Mouse (Mus musculus) mature B cell (primary cell): ENCODE results near the gene Lpcat3.
"Not testable (repeated sequence)": the region's sequence is repeated elsewhere in the genome, so short reads cannot be mapped to it uniquely, and the experiment has no call there.

Experiments
- in situ Hi-C: fragments of 300-500 bp; cut with MboI; formaldehyde crosslinking; loops from 2 replicates; pipeline ENCODE4 v1.14.3; 2019

Lpcat3 gene

DNA sequence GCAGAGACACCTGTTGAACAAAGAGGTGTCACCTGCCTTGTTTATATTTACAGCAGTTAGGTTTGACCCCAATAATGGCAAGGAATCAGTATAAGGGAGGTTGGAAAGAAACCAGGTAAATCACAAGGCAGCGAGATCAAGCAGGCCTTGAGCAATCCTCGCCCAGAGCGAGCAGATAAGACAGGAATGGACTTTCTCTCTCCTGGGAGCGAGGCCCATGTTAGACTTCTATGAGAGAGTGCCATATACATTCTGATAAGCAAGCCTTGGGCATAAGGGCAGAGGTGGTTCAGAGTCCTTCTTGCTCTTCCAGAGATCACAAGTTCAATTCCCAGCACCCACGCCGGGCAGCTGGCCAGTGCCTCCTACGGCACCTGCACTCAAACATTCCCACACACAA is 15.9 kb downstream of the Lpcat3 start:
- in situ Hi-C loops: no loop called here

DNA sequence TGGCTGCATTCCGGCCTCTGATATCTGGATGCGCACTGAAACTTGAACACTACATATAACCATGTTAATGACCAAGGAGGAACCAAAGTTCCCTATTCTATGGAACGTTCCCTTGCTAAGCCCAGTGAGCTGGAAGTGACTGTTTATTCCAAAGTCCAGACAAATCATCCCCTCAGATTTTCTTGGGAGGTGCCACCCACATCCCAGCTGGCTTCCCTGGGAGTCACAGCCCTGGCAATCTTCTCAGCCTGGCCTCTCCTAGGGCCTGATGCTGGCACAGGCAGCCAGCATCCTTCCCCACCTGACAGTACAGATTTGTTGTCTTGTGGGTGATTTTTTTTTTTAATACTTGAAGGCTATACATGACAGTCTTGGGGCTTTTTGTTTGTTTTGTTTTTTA is 16.7 kb downstream of the Lpcat3 start:
- in situ Hi-C loops: no loop called here

DNA sequence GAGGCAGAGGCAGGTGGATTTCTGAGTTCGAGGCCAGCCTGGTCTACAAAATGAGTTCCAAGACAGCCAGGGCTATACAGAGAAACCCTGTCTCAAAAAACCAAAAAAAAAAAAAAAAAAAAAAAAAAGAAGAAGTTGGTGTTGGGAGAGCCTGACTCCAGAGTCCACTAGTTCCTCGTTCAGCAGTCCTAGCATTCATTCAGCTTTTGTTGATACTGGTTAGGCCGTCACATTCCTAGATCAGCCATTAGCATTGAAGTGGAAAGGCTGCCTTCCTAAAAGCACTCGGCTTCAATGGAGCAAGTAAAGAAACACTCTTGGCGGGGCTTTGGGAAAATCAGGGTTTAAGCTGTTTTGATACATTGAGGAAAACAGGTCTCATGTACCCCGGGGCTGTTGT is 19.5 kb downstream of the Lpcat3 start:
- in situ Hi-C loops: not testable (repeated sequence)

DNA sequence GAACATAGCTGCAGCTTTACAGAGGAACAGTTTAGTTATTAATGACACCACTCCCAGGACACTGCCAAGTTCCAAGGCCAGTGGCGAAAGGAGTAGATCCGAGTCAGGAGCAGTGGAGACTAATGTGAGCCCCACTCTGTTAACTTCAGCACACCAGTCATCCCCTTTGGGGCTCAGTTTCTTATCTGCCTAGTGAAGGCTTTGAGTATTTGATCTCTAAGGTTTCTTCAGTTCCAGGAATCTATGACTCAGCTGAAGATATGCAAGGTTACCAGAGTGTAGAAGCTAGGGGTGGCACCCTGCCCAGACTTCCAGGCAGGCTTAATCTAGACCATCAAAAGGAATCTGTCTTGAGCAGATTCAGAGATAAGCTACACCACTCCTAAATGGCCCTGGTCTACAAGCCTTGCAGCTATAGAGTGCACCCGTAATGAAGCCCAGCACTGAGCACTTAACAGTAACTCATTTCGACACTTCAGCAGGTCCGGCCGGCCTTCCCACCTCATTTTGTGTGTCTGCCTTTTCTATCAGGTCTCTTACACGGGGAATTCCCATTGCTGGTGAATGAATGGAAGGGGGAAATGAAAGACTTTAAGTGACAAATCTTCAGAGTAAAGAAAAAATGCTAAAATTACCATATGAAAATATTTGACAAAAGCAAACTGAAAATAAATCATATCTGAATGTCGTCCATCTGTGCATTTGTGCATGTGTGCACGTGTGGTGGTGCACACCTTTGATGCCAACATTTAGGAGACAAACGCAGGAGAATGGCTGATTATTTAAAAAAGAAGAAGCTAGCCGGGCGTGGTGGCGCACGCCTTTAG is 21.0 kb downstream of the Lpcat3 start:
- in situ Hi-C loops: no loop called here

DNA sequence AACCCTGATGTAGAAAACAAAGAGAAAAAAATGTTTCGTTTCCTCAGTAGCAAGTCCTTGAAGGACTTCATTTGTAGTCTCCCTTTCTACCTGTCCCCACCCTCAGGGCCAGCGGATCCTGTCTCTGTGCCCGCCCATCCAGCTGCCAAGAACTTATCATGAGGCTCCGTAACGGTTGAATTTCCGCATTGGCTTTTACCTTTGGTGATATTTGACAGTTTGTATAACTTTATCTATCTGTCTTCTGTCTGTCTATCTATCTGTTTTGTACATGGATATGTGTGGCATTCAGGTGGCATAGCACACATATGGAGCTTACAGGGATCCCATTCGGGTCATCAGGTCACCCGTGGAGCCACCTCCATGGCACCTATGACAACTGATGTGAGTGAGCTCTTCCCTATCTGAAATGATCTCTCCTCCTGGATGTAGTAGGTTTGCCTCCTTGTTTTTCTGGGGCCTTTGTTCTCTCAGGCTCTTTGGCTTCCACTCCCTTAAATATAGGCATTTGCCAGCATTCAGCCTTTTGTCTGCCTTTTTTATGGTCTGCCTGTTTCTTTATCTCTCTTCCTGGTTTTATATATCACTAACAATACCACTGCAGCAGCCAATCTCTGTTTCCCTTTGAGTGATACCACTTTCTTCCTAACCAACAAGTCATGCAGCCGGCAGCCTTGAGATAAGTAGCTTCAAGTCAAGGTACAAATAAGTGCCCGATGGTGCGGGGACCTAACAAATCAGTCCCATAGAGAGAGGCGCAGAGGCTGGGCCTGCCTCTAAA is 23.0 kb downstream of the Lpcat3 start:
- in situ Hi-C loops: no loop called here

DNA sequence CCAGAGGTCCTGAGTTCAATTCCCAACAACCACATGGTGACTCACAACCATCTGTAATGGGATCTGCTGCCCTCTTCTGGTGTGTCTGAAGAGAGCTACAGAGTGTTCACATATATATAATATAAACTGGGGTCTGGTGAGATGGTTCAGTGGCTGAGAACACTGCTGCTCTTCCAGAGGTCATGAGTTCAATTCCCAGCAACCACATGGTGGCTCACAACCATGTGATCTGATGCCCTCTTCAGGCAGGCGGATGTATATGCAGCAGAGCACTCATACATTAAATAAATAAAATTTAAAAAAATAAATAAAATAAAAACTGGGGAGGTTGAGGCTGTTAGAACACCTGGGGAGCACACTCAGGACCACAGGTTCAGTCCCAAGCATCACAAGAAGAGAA is 23.8 kb downstream of the Lpcat3 start:
- in situ Hi-C loops: not testable (repeated sequence)

DNA sequence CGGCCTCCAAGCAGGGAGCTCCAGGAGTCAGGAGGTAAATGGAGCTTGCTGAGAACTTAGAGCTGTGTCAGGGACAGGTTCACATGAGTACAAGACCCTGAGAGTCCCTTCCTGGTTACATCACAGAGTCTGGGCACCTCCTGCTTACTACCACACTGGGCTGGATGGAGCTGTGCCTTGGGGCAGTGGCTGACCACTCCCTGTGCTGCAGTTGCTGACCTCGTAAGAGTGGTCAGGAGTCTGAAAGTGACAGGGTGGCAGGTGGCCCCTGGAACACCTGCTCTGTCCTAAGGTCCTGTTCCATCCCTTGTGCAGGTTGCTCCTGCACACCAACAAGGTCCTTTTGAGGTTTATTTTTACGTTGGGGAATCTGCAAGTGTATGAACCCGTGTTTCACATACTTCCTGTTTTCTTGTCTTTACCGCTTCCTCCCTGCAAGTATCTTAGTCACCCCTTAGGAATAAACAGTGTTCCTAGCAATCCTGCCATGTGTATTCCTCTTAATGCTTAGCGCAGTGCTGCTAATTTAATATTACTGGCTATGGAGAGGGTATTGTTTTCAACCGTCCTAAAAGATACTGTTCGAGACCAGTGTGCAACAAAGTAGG is 25.4 kb downstream of the Lpcat3 start:
- in situ Hi-C loops: no loop called here

DNA sequence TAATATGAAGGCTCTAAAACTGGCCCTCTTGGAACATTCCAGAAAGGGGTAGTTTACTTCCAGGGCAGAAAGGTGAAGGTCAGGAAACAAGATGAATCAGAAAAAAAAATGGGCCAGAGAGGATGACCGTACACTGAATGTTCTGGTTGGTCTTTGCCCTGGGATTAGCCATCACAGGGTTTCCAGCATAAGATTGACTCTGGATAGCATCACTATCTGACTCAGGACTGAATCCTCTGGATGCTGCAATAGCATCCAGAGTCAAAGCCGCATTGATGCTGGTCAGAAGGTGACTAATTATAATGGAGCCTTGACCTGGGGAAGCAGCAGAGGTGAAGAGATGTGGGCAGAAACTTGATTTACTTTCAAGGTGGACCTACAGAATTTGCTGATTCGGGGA is 26.2 kb downstream of the Lpcat3 start:
- in situ Hi-C loops: no loop called here

DNA sequence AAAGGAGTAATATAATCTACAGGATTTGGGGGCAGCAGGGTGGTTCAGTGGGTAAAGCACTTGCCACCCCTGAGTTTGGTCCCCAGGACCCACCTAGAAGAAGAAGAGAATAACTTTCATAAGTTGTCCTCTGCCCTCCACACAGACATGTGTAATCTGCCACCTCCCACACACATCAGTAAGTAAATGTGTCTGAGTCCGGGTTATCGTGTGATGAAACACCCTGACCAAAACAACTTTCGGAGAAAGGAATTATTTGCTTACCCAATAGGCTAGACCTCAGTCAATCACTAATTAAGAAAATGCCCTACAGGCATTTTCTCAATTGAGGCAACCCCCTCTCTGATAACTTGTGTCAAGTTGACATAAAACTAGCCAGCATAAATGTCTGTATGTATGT is 27.7 kb downstream of the Lpcat3 start:
- in situ Hi-C loops: no loop called here

DNA sequence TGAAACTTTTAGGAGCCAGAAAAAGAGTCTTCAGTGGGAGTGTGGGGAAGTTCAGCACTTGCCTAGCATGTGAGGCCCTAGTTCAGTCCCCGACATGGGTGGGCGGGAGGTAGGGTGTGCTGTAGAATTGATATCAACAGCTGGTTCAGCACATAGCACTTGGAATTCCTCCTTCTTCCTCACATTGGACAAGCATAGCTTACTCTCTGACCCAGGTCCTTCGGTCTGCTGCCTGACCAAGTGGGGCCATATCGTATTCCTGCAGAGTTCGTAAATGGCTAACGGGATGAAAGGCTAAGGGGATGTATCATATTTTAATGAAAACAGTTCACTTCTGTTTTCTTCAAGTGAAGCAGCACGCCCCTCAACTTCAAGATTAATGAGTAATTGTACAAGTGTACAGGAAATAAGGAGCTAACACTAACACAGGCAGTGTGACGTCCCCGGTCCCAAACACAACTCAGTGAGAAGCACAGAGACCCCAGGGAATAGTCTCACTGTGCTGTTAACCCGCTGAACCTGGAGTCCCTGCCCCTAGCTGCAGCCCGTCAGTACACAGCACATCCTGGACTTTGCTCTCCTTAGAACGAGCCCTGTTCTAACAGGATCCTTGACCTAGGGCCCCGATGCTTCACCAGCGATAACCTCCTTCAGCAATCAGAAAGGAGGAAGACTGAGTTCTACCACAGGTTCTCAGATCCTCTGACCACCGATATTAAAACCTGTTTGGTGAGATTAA is 30.6 kb downstream of the Lpcat3 start:
- in situ Hi-C loops: no loop called here

DNA sequence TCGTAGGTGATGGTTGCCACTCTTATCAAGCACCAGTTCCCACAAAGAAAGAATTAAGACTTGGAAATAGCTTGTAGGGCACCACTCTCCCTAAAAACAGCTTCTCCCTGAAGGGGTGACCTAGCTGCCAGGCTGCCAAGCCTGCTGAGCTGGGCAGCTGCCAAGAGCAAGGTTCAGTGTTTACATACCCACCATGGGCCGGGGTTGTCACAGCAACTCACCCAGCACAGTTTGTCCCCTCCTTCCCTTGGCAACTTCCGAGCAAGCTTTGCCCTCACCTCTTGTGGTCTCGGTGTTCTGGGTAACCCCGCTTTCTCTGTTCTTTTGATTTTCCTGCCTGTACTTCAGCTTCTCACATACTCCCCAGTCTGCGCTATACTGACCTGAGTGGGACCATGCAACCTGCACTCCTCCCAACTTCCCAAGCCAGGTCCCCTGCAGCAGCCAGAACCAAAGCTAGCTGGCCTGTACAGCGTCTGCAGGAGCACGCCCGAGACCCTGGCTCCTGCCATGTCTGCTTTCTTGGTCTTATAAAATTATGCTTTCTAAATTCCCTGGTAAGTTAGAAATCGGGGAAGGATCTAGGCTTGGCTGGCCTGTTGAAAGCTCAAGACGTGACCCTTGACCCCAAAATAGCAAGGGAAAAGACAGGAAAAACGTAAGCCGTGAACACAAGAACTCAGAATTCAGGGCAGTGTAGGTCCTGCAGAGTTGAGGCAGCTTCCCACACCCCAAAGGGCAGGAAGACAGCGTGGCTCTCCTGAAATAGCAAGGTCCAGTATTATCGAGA is 31.5 kb downstream of the Lpcat3 start:
- in situ Hi-C loops: no loop called here

DNA sequence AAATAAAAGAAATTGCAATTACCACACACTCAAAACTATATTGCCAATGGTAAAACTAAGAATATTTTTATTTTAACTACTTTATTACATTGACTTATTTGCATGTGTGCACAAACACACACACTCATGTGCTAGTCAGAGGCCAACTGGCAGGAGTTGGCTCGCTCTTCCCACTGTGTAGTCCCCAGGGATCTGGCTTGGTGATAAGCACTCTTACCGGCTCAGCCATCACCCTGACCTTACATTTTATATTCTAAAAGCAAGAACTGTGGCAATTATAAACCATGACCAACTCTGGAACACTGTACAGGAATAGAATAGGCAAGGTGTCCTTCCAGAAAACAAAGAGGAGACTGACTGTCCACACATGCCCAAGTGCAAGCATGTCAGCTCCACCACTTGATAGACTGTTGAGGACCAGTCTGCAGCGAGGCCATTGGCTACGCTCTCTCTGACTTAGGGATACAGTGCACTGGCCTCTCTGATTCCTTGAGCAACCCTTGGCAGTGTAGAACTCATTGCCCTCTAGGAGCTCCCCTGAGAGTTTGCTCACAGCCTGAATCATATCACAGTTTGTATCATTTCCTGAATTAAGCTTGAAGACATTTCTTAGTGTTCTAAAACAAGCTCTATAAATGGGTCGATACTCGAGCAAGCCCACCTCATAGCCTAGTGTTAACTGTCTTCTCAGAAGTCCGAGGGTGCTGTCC is 33.8 kb downstream of the Lpcat3 start:
- in situ Hi-C loops: no loop called here

DNA sequence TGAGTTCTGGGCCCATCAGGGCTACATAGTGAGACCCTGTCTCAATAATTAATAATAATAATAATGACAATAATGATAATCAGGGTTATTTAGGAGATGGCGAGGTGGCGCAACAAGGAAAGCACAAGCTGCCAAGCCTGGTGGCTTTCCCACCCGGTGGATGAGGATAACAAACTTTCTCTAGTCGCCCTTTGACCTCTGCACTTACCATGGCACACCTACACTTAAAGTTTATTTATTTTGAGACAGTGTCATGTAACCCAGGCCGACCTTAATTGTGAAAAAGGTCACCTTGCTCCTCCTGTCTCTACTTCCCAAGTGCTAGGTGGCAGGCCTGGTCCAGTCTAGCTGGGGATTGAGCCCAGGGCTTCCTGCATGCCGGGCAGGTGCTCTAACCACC is 35.9 kb downstream of the Lpcat3 start:
- in situ Hi-C loops: no loop called here

DNA sequence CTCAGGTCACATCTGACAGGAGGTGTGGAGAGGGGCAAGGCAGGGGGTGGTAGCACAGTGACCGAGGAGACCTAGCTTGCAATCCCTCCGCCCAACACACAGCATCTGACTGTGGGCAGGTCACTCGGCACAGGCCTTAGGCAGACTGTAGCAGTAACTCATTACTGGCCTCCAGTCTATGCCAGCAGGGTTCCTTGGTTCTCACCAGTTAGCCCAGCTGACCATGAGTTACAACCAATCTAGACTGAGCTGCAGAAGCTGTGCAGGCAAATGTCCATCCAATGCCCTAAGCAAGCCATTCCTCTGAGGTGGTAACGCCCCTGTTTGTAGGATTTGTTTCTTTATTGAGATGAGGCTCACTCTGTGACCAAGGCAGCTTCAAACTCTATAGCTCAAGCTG is 36.5 kb downstream of the Lpcat3 start:
- in situ Hi-C loops: no loop called here

DNA sequence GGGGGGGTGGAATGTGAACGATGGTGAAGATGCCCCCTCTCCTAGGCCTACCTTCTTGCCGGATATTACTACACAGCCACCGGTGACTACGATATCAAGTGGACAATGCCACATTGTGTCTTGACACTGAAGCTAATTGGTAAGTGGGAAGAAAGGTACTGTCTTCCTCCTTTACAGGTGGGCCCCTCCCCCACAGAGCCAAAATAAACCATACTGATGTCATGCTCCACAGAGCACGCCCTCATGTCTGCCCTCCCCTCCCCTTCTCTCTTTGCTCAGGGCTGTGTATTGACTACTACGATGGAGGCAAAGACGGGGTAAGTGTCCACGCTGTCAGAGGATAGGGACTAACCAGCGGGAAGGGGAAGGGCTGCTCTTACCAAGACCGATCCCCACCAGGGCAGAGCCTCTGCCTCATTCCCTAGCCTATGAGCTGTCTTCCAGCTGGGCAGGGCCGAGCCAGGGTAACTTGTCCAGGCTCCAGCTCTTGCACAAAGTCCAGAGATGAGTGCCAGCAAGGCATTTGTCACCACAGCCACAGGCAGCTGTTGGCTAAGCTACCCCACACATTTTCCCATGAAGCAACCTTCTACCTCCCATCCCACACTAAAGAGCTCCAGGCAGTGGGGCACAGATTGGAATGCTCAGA is 37.3 kb downstream of the Lpcat3 start:
- in situ Hi-C loops: no loop called here

DNA sequence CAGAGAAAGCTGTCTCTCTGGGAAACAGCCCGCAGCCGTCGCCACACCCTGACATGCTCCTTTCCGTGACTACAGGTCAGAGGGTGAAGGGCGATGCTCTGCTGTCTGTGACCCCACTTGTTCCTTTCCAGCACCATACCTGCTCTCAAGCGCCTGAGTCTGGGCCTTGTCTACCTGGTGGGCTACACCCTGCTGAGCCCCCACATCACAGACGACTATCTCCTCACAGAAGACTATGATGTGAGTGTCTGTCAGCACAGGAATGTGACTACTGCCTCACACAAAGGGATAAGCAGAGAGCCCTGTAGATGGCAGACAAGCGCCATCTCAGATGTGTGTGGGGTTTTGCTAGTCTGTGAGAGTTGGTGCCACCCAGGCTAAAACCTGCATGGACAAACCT is 38.5 kb downstream of the Lpcat3 start:
- in situ Hi-C loops: no loop called here

DNA sequence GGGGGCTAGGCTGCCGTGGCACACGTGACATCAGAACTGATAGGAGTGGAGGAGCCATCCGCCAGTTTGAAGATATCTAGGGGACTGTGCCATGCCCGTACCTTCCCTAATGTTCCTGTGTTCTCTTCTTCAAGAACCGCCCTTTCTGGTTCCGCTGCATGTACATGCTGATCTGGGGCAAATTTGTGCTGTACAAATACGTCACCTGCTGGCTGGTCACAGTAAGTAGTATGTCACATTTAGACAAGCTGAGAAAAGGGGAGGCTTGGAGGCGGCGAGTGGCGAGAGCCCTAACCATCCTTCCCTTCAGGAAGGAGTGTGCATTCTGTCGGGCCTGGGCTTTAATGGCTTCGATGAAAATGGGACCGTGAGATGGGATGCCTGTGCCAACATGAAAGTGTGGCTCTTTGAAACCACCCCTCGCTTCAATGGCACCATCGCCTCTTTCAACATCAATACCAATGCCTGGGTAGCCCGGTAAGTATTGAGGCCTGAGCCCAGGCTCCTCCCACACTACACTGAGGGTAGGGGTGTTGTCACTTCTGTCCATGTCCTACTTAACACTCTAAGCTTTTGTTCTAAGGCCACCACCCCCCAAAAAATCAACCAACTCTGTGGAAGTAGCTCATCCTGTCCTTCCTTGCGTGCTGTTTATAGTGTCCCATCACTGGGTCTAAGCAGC is 39.4 kb downstream of the Lpcat3 start:
- in situ Hi-C loops: no loop called here

DNA sequence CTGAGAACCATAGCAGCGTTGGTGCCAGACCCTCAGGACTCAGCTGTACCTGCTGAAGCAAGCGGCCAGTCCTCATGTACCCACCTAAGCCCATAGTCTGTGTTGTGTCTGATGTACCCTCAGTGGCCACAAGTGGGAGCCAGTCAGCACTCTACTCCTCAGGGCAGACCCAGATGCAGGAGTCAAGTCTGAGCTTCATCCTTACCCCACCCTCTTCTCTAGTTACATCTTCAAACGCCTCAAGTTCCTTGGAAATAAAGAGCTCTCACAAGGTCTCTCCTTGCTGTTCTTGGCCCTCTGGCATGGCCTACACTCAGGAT is 39.9 kb downstream of the Lpcat3 start:
- in situ Hi-C loops: no loop called here

DNA sequence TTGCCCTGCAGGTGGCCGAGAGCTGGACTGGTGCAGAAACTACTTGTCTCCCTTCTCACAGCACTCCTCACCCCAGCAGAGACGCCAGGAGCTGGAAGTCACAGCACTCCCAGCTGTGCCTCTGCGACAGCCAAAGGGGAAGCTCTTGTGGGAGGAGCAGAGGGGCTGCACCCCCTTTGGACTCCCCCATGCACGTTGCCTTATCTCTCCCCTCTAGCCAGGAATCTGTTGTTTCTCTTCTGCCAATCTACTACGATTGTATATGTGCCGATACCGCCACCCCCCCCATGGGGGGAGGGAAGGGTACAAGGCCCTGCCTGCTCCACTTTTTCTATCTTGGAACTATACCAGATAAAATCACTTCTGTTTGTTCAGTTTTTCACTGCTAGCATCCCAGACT is 41.0 kb downstream of the Lpcat3 start:
- in situ Hi-C loops: no loop called here

DNA sequence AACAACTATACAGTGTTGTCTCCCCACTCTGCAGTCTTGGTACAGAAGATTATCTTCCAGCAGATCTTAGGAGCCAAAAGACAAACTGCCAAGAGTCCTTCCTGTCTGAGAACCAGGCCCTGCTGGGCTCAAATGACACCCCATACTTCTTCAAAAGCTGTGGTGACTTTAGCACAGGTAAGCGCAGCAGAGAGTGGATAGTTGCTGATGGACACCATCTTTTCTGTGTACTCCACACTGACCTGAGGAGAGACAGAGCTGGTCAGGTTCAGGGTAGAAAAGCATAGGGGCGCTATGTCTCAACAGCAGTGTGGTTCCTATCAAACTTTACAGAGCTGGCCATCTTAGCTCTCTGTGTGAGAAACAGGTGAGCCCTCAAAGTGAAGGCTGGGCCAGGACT is 41.6 kb downstream of the Lpcat3 start:
- in situ Hi-C loops: no loop called here
